In genomic region chr3:94822082-94822481, GRCm38 (mm10) we compare ENCODE assay signal across 9 mouse cellular contexts. TPM values are rescaled to one million over a fixed set of nuclear protein-coding genes. Genes with fewer than 3 reads are reported as not detected.
A peak's percentile ranks its signal among the peaks of the same experiment; 100 is the strongest.
DNase-seq lines count a peak whose midpoint lies in the region; ATAC-seq and TF ChIP-seq lines count a peak whose summit lies in the region.
"Had no signal": no experiment of that assay in that cellular context is flagged by ENCODE, and none has a peak within 500 bp of the region (broad histone marks: within the 10 kb centered on the region; RNA-seq: fewer than 3 reads in every experiment).

No protein-coding gene starts in this region.

- TF ChIP-seq EP300 in CH12.LX (IDR thresholded peaks at IDR 0.05; ENCODE audit: low read length): no peak

- peaks cover 9% of the 10 kb centered on the region; the same call in 1 of the 2 replicates for H3K4me1 ChIP-seq in heart, embryonic 10.5 days
- H3K4me1 ChIP-seq in CH12.LX (ENCODE audit: control insufficient read depth in 1 of 2, insufficient read depth in 2 of 2): no peaks in the 10 kb centered on the region
- no peaks in the 10 kb centered on the region for H3K4me1 ChIP-seq in hindbrain, embryonic 11.5 days (replicated peaks; ENCODE audit: control insufficient read depth, insufficient read depth, low read length)
- peaks cover 8% of the 10 kb centered on the region for H3K4me1 ChIP-seq in liver, embryonic 15.5 days (replicated peaks)

- H3K27ac ChIP-seq in heart, embryonic 10.5 days: peak overlapping the region; percentile 99; the same call in 1 of the 2 replicates
- H3K27ac ChIP-seq in CH12.LX (ENCODE audit: insufficient read depth, low read depth): no peak overlapping the region
- no peak overlapping the region for H3K27ac ChIP-seq in hindbrain, embryonic 11.5 days (ENCODE audit: low read depth, low read length)
- no peak overlapping the region for H3K27ac ChIP-seq in liver, embryonic 15.5 days (replicated peaks)

- H3K27me3 ChIP-seq in heart, embryonic 10.5 days (ENCODE audit: insufficient read depth, poor library complexity, severe bottlenecking): no peaks in the 10 kb centered on the region
- H3K27me3 ChIP-seq in CH12.LX (replicated peaks): no peaks in the 10 kb centered on the region
- H3K27me3 ChIP-seq in hindbrain, embryonic 11.5 days (ENCODE audit: control insufficient read depth, insufficient read depth, low read length): no peaks in the 10 kb centered on the region
- peaks cover 3% of the 10 kb centered on the region; the same call in 1 of the 2 replicates for H3K27me3 ChIP-seq in liver, embryonic 15.5 days

- no peaks in the 10 kb centered on the region for H3K36me3 ChIP-seq in heart, embryonic 10.5 days
- H3K36me3 ChIP-seq in CH12.LX (replicated peaks in 1 of 2; ENCODE audit: control insufficient read depth in 1 of 2, insufficient read depth in 1 of 2, low read length in 1 of 2): no peaks in the 10 kb centered on the region
- H3K36me3 ChIP-seq in hindbrain, embryonic 11.5 days (ENCODE audit: control insufficient read depth, insufficient read depth, low read length): no peaks in the 10 kb centered on the region
- H3K36me3 ChIP-seq in liver, embryonic 15.5 days (replicated peaks): no peaks in the 10 kb centered on the region

- WGBS in heart, embryonic 10.5 days: 91% methylated on average over 4 of the region's 4 CpGs
- 94% methylated on average over 4 of the region's 4 CpGs for WGBS in hindbrain, embryonic 11.5 days
- WGBS in liver, embryonic 15.5 days (ENCODE audit: insufficient replicate concordance): 67% methylated on average over 4 of the region's 4 CpGs

- peak overlapping the region; percentile 81 for H3K4me3 ChIP-seq in heart, embryonic 10.5 days
- H3K4me3 ChIP-seq in CH12.LX (replicated peaks in 1 of 3; ENCODE audit: low read depth in 2 of 3, low read length in 2 of 3, poor library complexity in 1 of 3): no peak overlapping the region
- H3K4me3 ChIP-seq in hindbrain, embryonic 11.5 days (ENCODE audit: low read depth, low read length): peak overlapping the region; percentile 68; the same call in 1 of the 2 replicates
- peak overlapping the region; percentile 63; the same call in 1 of the 2 replicates for H3K4me3 ChIP-seq in liver, embryonic 15.5 days (replicated peaks)

- no peak for DNase-seq in heart, embryonic 10.5 days (ENCODE audit: low spot score)
- no peak for DNase-seq in heart, adult 18-20 months
- DNase-seq in CH12.LX (ENCODE audit: extremely low read depth): no peak
- DNase-seq in hindbrain, embryonic 11.5 days (ENCODE audit: low spot score): no peak
- no peak for DNase-seq in right cerebral cortex, adult 2 months (ENCODE audit: low spot score in 2 of 2)
- DNase-seq in gastrocnemius, adult 18-20 months (ENCODE audit: low spot score): no peak
- DNase-seq in spleen, adult 18-20 months: no peak
- DNase-seq: thymus, postnatal 14 days had no signal

- no peak for ATAC-seq in hindbrain, embryonic 11.5 days (ENCODE audit: low FRiP score)
- no peak for ATAC-seq in liver, embryonic 15.5 days (ENCODE audit: insufficient read depth)

- H3K4me2 ChIP-seq in CH12.LX (ENCODE audit: insufficient read depth, low read depth, poor library complexity, severe bottlenecking): no peak overlapping the region
- peak overlapping the region; percentile 71; the same call in 1 of the 2 replicates for H3K4me2 ChIP-seq in hindbrain, embryonic 11.5 days (replicated peaks; ENCODE audit: low read depth, low read length)
- peak overlapping the region; percentile 79 for H3K4me2 ChIP-seq in liver, embryonic 15.5 days

- no peak for TF ChIP-seq CTCF in CH12.LX (conservative IDR thresholded peaks at IDR 0.05 in 1 of 2, IDR thresholded peaks at IDR 0.05 in 1 of 2; ENCODE audit: low read depth in 2 of 2, low read length in 2 of 2)

- no peaks in the 10 kb centered on the region for H3K79me2 ChIP-seq in CH12.LX (replicated peaks; ENCODE audit: control insufficient read depth, extremely low read depth, insufficient read depth, poor library complexity, severe bottlenecking)

- H3K9ac ChIP-seq in CH12.LX (ENCODE audit: insufficient read depth, low read depth): no peak overlapping the region
- H3K9ac ChIP-seq in hindbrain, embryonic 11.5 days (ENCODE audit: low read depth, low read length): no peak overlapping the region; the same call in 1 of the 2 replicates
- H3K9ac ChIP-seq in liver, embryonic 15.5 days: no peak overlapping the region

- in situ Hi-C loops in CH12.LX (cut with MboI; ENCODE audit: low pct_ligation_motif_present, low pct_unique_long_range_greater_than_20kb, low sequenced_read_pairs): no loop called here

- H3K9me3 ChIP-seq in heart, embryonic 10.5 days: no peaks in the 10 kb centered on the region
- peaks cover 2% of the 10 kb centered on the region for H3K9me3 ChIP-seq in CH12.LX (replicated peaks; ENCODE audit: low read length)
- H3K9me3 ChIP-seq in hindbrain, embryonic 11.5 days (ENCODE audit: control insufficient read depth, low read length): no peaks in the 10 kb centered on the region
- 0 out of 2 replicates have a peak, but pooled peaks cover 3% of the 10 kb centered on the region for H3K9me3 ChIP-seq in liver, embryonic 15.5 days (replicated peaks)

- no peak for TF ChIP-seq RAD21 in CH12.LX (IDR thresholded peaks at IDR 0.05; ENCODE audit: low read depth, low read length)

- dilution Hi-C loops in CH12.LX (cut with MboI; ENCODE audit: extremely low pct_ligation_motif_present, extremely low pct_unique_long_range_greater_than_20kb, low sequenced_read_pairs): no loop called here

- no peak for TF ChIP-seq POLR2A in CH12.LX (IDR thresholded peaks at IDR 0.05; ENCODE audit: low read depth, low read length)

TF ChIP-seq in CH12.LX, 34 proteins besides CTCF, POLR2A, EP300 and RAD21:
- peak; percentile 17; the same call in 1 of the 2 replicates for TF ChIP-seq ZNF384 (IDR thresholded peaks at IDR 0.05; ENCODE audit: low read depth, low read length)
- TF ChIP-seq POLR2AphosphoS2 (IDR thresholded peaks at IDR 0.05; ENCODE audit: low read depth, low read length): no peak
TF ChIP-seq in CH12.LX: peak in this region for 1.

RNA-seq across cellular contexts. Expression of gene Pogz, which starts 15.3 kb away (rescaled TPM):
- 11.8 and 13.2 TPM in 2 replicates for polyA plus RNA-seq in heart, embryonic 10.5 days (2016; fragmentation: Nextera tagmentation; extraction: Ambion mirVana)
- 10 to 100 TPM; 12.9 to 20.2 TPM for total RNA-seq in heart, adult 18-20 months (2021)
- 9.5 and 10.1 TPM in 2 replicates for total RNA-seq in CH12.LX (2012; rRNA removed)
- 6.7 and 7.7 TPM in 2 replicates for total RNA-seq in CH12.LX (2014; rRNA removed)
- polyA plus RNA-seq in CH12.LX (2012; ENCODE audit: insufficient read length, low read depth): 23.4 and 23.6 TPM in 2 replicates
- 23.8 and 24.3 TPM in 2 replicates for polyA plus RNA-seq in hindbrain, embryonic 11.5 days (2014; fragmentation: Nextera tagmentation; extraction: Ambion mirVana)
- polyA plus RNA-seq in liver, embryonic 15.5 days (2015; fragmentation: Nextera tagmentation; extraction: Ambion mirVana): 2.9 and 3.3 TPM in 2 replicates
- 10 to 100 TPM; 13.0 to 16.4 TPM for total RNA-seq in gastrocnemius, adult 18-20 months (2021)

RNA-seq across cellular contexts. Expression of gene Cgn, which starts 35.8 kb away (rescaled TPM):
- polyA plus RNA-seq in heart, embryonic 10.5 days (2016; fragmentation: Nextera tagmentation; extraction: Ambion mirVana): 3.4 and 8.0 TPM in 2 replicates
- total RNA-seq in heart, adult 18-20 months (2021): under 1 TPM; 0.37 to 0.85 TPM
- total RNA-seq in CH12.LX (2012; rRNA removed) (0.17 and 0.25 TPM in 2 replicates), CH12.LX (2014; rRNA removed) (0.04 TPM in 1 of 2 replicates, not detected in the other)
- polyA plus RNA-seq in CH12.LX (2012; ENCODE audit: insufficient read length, low read depth): 0.41 and 1.1 TPM in 2 replicates
- 2.7 and 3.5 TPM in 2 replicates for polyA plus RNA-seq in hindbrain, embryonic 11.5 days (2014; fragmentation: Nextera tagmentation; extraction: Ambion mirVana)
- polyA plus RNA-seq in liver, embryonic 15.5 days (2015; fragmentation: Nextera tagmentation; extraction: Ambion mirVana): 11.2 and 14.1 TPM in 2 replicates
- under 1 TPM; 0.05 to 0.14 TPM for total RNA-seq in gastrocnemius, adult 18-20 months (2021)

Comparison
In these comparisons a context has a peak if more than half of its experiments do, and no peak if none do; other contexts are left out.
1. H3K4me3 ChIP-seq: peak in heart, embryonic 10.5 days (single experiment), hindbrain, embryonic 11.5 days (single experiment) and liver, embryonic 15.5 days (single experiment); none in CH12.LX (0 of 3).